Mouse (Mus musculus): ENCODE data around the gene Irgm1.

- TF ChIP-seq POLR2A (IDR thresholded peaks at IDR 0.05; ENCODE audit: borderline replicate concordance, extremely low read depth, insufficient read depth, insufficient read length, poor library complexity, severe bottlenecking) (no peak), CTCF (IDR thresholded peaks at IDR 0.05; ENCODE audit: borderline replicate concordance, extremely low read depth, insufficient read depth, insufficient read length) (no peak)
These were observed 21.2 kb downstream of the Irgm1 start for GRCm38 (mm10) chr11:48850240-48850639.
